7 mouse cellular contexts compared by ENCODE assay signal in the genomic region with DNA sequence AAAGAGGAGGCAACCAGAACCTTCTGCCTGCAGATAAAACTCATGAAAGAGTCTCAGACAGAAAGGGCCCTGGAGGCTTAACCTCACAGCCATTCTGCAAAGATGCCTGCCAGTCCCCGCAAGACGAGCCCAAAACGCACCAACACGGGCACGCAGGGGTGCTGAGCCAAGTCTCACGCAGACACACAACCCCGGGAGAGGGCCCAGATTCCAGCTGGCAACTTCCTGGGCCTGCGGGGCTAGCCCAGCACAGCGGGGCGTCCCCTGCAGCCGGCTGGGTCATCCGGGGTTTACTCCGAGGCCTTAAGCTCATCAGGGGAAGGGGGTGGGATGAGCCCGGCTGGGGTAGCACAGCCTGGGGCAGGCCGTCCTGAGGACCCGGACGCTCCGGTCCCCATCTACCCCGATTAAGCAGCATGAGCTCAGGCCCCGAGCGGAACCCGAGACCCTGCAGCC. TPM values are rescaled to one million over a fixed set of nuclear protein-coding genes. Genes with fewer than 3 reads are reported as not detected.
A peak's percentile ranks its signal among the peaks of the same experiment; 100 is the strongest.
DNase-seq lines count a peak whose midpoint lies in the region; ATAC-seq and TF ChIP-seq lines count a peak whose summit lies in the region.

No protein-coding gene starts in this region.

- H3K4me2 ChIP-seq in intestine, embryonic 14.5 days (ENCODE audit: low read length), result peak overlapping the region; percentile 76
- peak overlapping the region; percentile 98 for H3K4me2 ChIP-seq in liver, embryonic 16.5 days (ENCODE audit: low read depth, low read length)

- ATAC-seq in intestine, embryonic 14.5 days (replicated peaks; ENCODE audit: low FRiP score, low TSS enrichment, low read depth), result peak; percentile 56
- peak; percentile 14 for ATAC-seq in liver, embryonic 16.5 days (ENCODE audit: low read depth)

- H3K9ac ChIP-seq in intestine, embryonic 14.5 days (ENCODE audit: low read length), result peak overlapping the region; percentile 86
- peak overlapping the region; percentile 85 for H3K9ac ChIP-seq in liver, embryonic 16.5 days (ENCODE audit: low read depth, low read length)

- no peaks in the 10 kb centered on the region for H3K9me3 ChIP-seq in intestine, embryonic 14.5 days (ENCODE audit: control insufficient read depth, low read length)
- H3K9me3 ChIP-seq in liver, embryonic 16.5 days (replicated peaks; ENCODE audit: control insufficient read depth, low read length), result no peaks in the 10 kb centered on the region

- no peak for TF ChIP-seq POLR2A in olfactory bulb, adult 2 months (IDR thresholded peaks at IDR 0.05; ENCODE audit: insufficient read depth, low read depth, low read length)

- DNase-seq in A20 (ENCODE audit: low read depth, low spot score) (peak; percentile 87), ES-CJ7 (ENCODE audit: low read depth, low spot score) (peak; percentile 57)
- DNase-seq in cerebellum, adult 9-10 months, result peak; percentile 68
- peak; percentile 56 for DNase-seq in gastrocnemius, postnatal 10 days
- DNase-seq in intestine, embryonic 14.5 days (ENCODE audit: low spot score), result no peak

- peaks cover 28% of the 10 kb centered on the region; the same call in 1 of the 2 replicates for H3K4me1 ChIP-seq in intestine, embryonic 14.5 days (replicated peaks; ENCODE audit: control insufficient read depth, insufficient read depth, low read length)
- H3K4me1 ChIP-seq in liver, embryonic 16.5 days (ENCODE audit: control insufficient read depth, low read depth, low read length), result peaks cover 48% of the 10 kb centered on the region
- peaks cover 37% of the 10 kb centered on the region for H3K4me1 ChIP-seq in olfactory bulb, adult 2 months (ENCODE audit: control insufficient read depth, insufficient read depth, low read length)

- peak overlapping the region; percentile 86 for H3K27ac ChIP-seq in intestine, embryonic 14.5 days (ENCODE audit: low read depth)
- peak overlapping the region; percentile 82 for H3K27ac ChIP-seq in liver, embryonic 16.5 days (ENCODE audit: low read length)
- H3K27ac ChIP-seq in olfactory bulb, adult 2 months (ENCODE audit: insufficient read depth, low read depth, low read length), result peak overlapping the region; percentile 89

- WGBS in intestine, embryonic 14.5 days, result 0% methylated on average over 22 of the region's 22 CpGs
- 0% methylated on average over 21 of the region's 22 CpGs for WGBS in liver, embryonic 16.5 days (ENCODE audit: insufficient replicate concordance)
- under 1% methylated on average over 22 of the region's 22 CpGs for WGBS in olfactory bulb, adult 2 months

- no peaks in the 10 kb centered on the region for H3K27me3 ChIP-seq in intestine, embryonic 14.5 days (replicated peaks; ENCODE audit: control insufficient read depth, insufficient read depth, low read length)
- H3K27me3 ChIP-seq in liver, embryonic 16.5 days (ENCODE audit: control insufficient read depth, insufficient read depth, low read depth, low read length), result no peaks in the 10 kb centered on the region

- H3K4me3 ChIP-seq in intestine, embryonic 14.5 days (ENCODE audit: low read depth, low read length), result peak overlapping the region; percentile 76
- H3K4me3 ChIP-seq in liver, embryonic 16.5 days (ENCODE audit: low read depth, low read length), result peak overlapping the region; percentile 80
- H3K4me3 ChIP-seq in olfactory bulb, adult 2 months (ENCODE audit: insufficient read depth, low read depth, low read length), result peak overlapping the region; percentile 99

- no peak for TF ChIP-seq CTCF in olfactory bulb, adult 2 months (IDR thresholded peaks at IDR 0.05; ENCODE audit: insufficient read depth, low read depth, low read length)

- H3K36me3 ChIP-seq in intestine, embryonic 14.5 days (ENCODE audit: control insufficient read depth, insufficient read depth, low read length), result peaks cover 10% of the 10 kb centered on the region
- H3K36me3 ChIP-seq in liver, embryonic 16.5 days (ENCODE audit: control insufficient read depth, insufficient read depth), result no peaks in the 10 kb centered on the region

RNA-seq across cellular contexts. Expression of gene Ssh1, which starts 0.6 kb away (rescaled TPM):
- 10 to 100 TPM; 11.1 to 11.2 TPM for total RNA-seq in gastrocnemius, postnatal 10 days (2021)
- 19.4 and 19.6 TPM in 2 replicates for polyA plus RNA-seq in intestine, embryonic 14.5 days (2014; fragmentation: Nextera tagmentation; extraction: Ambion mirVana)
- 6.1 and 6.8 TPM in 2 replicates for polyA plus RNA-seq in liver, embryonic 16.5 days (2015; fragmentation: Nextera tagmentation; extraction: Ambion mirVana)
- not detected in 2 replicates for polyA plus RNA-seq in olfactory bulb, adult 2 months (2012; ENCODE audit: insufficient read depth, insufficient read length, low replicate concordance, missing spikeins)

RNA-seq across cellular contexts. Expression of gene Dao, which starts 10.4 kb away (rescaled TPM):
- total RNA-seq in gastrocnemius, postnatal 10 days (2021), result not detected
- polyA plus RNA-seq in intestine, embryonic 14.5 days (2014; fragmentation: Nextera tagmentation; extraction: Ambion mirVana), result 5.1 and 5.7 TPM in 2 replicates
- 0.21 TPM in 1 of 2 replicates, not detected in the other for polyA plus RNA-seq in liver, embryonic 16.5 days (2015; fragmentation: Nextera tagmentation; extraction: Ambion mirVana)
- polyA plus RNA-seq in olfactory bulb, adult 2 months (2012; ENCODE audit: insufficient read depth, insufficient read length, low replicate concordance, missing spikeins), result not detected in 2 replicates
